Mouse (Mus musculus) intestine, embryonic 14.5 days (tissue): ENCODE results near the gene Ctnnal1. TPM values are rescaled to one million over a fixed set of nuclear protein-coding genes. Genes with fewer than 3 reads are reported as not detected.

Experiments
- ATAC-seq: fragments of 200-750 bp; cut with Nextera tagmentation; replicated peaks from 2 replicates; pipeline ENCODE4 v1.8.0; 2017; ENCODE audit warnings: low read depth, moderate number of reproducible peaks, moderate TSS enrichment, moderate library complexity; ENCODE audit not compliant: low FRiP score, low TSS enrichment
- DNase-seq: peaks from one replicate; pipeline ENCODE4 v3.0.0-alpha.2; 2018; ENCODE audit warnings: low spot score
- H3K27ac ChIP-seq: fragments of 300-500 bp; sonication (generic); 2 replicates; pipeline ENCODE4 v1.5.1; 2014; ENCODE audit warnings: low read depth, mild to moderate bottlenecking, control low read depth
- H3K27me3 ChIP-seq: fragments of 300-500 bp; sonication (generic); replicated peaks from 2 replicates; pipeline ENCODE4 v1.6.1; 2014; ENCODE audit warnings: low read length, control low read depth; ENCODE audit not compliant: control insufficient read depth, insufficient read depth
- H3K36me3 ChIP-seq: fragments of 300-500 bp; sonication (generic); 2 replicates; pipeline ENCODE4 v1.6.1; 2014; ENCODE audit warnings: low read length, control low read depth; ENCODE audit not compliant: control insufficient read depth, insufficient read depth
- H3K4me1 ChIP-seq: fragments of 300-500 bp; sonication (generic); replicated peaks from 2 replicates; pipeline ENCODE4 v1.6.1; 2014; ENCODE audit warnings: low read length, control low read depth, mixed read lengths; ENCODE audit not compliant: control insufficient read depth, insufficient read depth
- H3K4me2 ChIP-seq: fragments of 300-500 bp; sonication (generic); 2 replicates; pipeline ENCODE4 v1.6.1; 2014; ENCODE audit warnings: low read length
- H3K4me3 ChIP-seq: fragments of 300-500 bp; sonication (generic); 2 replicates; pipeline ENCODE4 v1.5.1; 2014; ENCODE audit warnings: low read depth, low read length, control low read depth, mixed read lengths
- H3K9ac ChIP-seq: fragments of 300-500 bp; sonication (generic); 2 replicates; pipeline ENCODE4 v1.6.1; 2014; ENCODE audit warnings: mild to moderate bottlenecking, low read length
- H3K9me3 ChIP-seq: fragments of 300-500 bp; sonication (generic); 2 replicates; pipeline ENCODE4 v1.6.1; 2016; ENCODE audit warnings: low read length, control low read depth; ENCODE audit not compliant: control insufficient read depth
- WGBS: fragments of 180-500 bp; shearing (Covaris S2); extraction: QIAGEN DNeasy Blood & Tissue Kit; methylation state at CpG from one replicate; pipeline ENCODE4 v1.1.7; 2014; 5-methylcytosine and 5-hydroxymethylcytosine counted together
- polyA plus RNA-seq: library from polyadenylated mRNA; unstranded; fragments of >200 nt; fragmentation: Nextera tagmentation; extraction: Ambion mirVana; gene quantifications from 2 replicates; pipeline ENCODE4 v1.2.1, GENCODE M21; 2014

The Ctnnal1 gene
- polyA plus RNA-seq, 1 experiment from 2014 or later: 30.4 TPM

DNA sequence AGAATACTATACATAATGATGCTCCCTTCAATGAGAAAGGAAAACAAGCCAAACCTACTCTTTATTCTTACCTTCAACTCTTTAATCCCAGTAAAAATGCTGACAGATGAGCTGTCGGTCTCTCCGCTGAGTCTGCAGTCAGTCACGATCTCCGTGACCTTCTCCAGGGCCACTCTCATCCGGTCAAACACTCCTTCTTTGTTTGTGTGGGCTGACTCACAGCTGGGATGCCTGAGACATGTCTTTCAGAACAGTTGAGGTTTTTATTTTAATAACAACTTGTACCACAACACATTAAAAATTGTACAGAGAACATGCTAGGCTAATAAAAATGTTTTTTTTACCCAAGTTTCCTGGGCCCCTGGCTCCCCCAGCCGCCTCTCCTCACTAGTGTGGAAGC is 27.3 kb downstream of the Ctnnal1 start:
- Histone ChIP-seq H3K36me3 (peaks cover 13% of the 10 kb centered on the region; the same call in 1 of the 2 replicates), H3K4me3 (no peak overlapping the region), H3K4me1 (no peaks in the 10 kb centered on the region), H3K9ac (no peak overlapping the region), H3K27me3 (no peaks in the 10 kb centered on the region), H3K9me3 (no peaks in the 10 kb centered on the region), H3K27ac (no peak overlapping the region), H3K4me2 (no peak overlapping the region)
- ATAC-seq (no peak), DNase-seq (no peak)
- WGBS: 61% methylated on average over 6 of the region's 6 CpGs

GRCm38 (mm10) chr4:56831998-56832397 is 33.0 kb downstream of the Ctnnal1 start:
- no peak for ATAC-seq
- 85% methylated on average over 7 of the region's 7 CpGs for WGBS
- Histone ChIP-seq H3K4me3 (no peak overlapping the region), H3K27ac (no peak overlapping the region), H3K4me2 (no peak overlapping the region), H3K27me3 (no peaks in the 10 kb centered on the region), H3K9me3 (no peaks in the 10 kb centered on the region), H3K9ac (no peak overlapping the region), H3K4me1 (no peaks in the 10 kb centered on the region), H3K36me3 (peaks cover 12% of the 10 kb centered on the region; the same call in 1 of the 2 replicates)
- DNase-seq: no peak

GRCm38 (mm10) chr4:56831013-56831609 is 33.9 kb downstream of the Ctnnal1 start:
- Histone ChIP-seq H3K4me2 (no peak overlapping the region), H3K9me3 (no peaks in the 10 kb centered on the region), H3K27ac (no peak overlapping the region), H3K9ac (no peak overlapping the region), H3K4me3 (no peak overlapping the region), H3K36me3 (peaks cover 12% of the 10 kb centered on the region; the same call in 1 of the 2 replicates), H3K4me1 (no peaks in the 10 kb centered on the region), H3K27me3 (no peaks in the 10 kb centered on the region)
- DNase-seq: no peak
- no peak for ATAC-seq
- 59% methylated on average over 13 of the region's 13 CpGs for WGBS

DNA sequence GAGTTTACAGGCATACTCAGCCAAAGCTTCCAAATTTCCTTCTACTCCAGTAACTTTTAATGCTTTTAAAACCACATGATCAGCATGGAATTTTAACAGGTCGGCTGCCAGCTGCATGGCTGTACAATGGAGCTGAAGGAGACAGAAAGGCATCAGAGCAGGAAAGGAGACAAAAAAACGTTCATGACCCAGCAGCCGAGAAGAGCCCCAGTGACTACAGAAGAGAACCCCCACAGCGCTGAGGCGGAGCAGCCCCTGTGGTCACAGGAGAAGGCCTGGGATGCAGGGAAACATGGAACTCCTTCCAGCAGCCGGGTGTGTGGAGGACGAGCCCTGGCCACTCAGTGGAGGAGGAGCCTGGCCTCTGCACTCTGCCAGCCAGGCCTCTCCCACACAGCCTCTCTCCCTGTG is 35.5 kb downstream of the Ctnnal1 start:
- no peak overlapping the region for H3K4me3 ChIP-seq
- no peak for ATAC-seq
- no peak overlapping the region for H3K4me2 ChIP-seq
- H3K27ac ChIP-seq: no peak overlapping the region
- H3K27me3 ChIP-seq: no peaks in the 10 kb centered on the region
- H3K9me3 ChIP-seq: no peaks in the 10 kb centered on the region
- peaks cover 7% of the 10 kb centered on the region; the same call in 1 of the 2 replicates for H3K36me3 ChIP-seq
- no peak overlapping the region for H3K9ac ChIP-seq
- DNase-seq: no peak
- no peaks in the 10 kb centered on the region for H3K4me1 ChIP-seq
- 66% methylated on average over 7 of the region's 7 CpGs for WGBS

GRCm38 (mm10) chr4:56828932-56829331 is 36.1 kb downstream of the Ctnnal1 start:
- Histone ChIP-seq H3K9me3 (no peaks in the 10 kb centered on the region), H3K4me2 (no peak overlapping the region), H3K4me3 (no peak overlapping the region), H3K36me3 (peaks cover 7% of the 10 kb centered on the region; the same call in 1 of the 2 replicates), H3K27me3 (no peaks in the 10 kb centered on the region), H3K4me1 (no peaks in the 10 kb centered on the region), H3K27ac (no peak overlapping the region), H3K9ac (no peak overlapping the region)
- no peak for DNase-seq
- ATAC-seq: no peak
- WGBS: 89% methylated on average over 3 of the region's 3 CpGs

- Histone ChIP-seq H3K4me1 (no peaks in the 10 kb centered on the region), H3K9me3 (no peaks in the 10 kb centered on the region), H3K27ac (no peak overlapping the region), H3K4me3 (no peak overlapping the region), H3K9ac (no peak overlapping the region), H3K27me3 (no peaks in the 10 kb centered on the region), H3K36me3 (no peaks in the 10 kb centered on the region), H3K4me2 (no peak overlapping the region)
- DNase-seq (no peak), ATAC-seq (no peak)
- 88% methylated on average over 9 of the region's 9 CpGs for WGBS
Measured at GRCm38 (mm10) chr4:56824231-56824630, 40.8 kb downstream of the Ctnnal1 start.

DNA sequence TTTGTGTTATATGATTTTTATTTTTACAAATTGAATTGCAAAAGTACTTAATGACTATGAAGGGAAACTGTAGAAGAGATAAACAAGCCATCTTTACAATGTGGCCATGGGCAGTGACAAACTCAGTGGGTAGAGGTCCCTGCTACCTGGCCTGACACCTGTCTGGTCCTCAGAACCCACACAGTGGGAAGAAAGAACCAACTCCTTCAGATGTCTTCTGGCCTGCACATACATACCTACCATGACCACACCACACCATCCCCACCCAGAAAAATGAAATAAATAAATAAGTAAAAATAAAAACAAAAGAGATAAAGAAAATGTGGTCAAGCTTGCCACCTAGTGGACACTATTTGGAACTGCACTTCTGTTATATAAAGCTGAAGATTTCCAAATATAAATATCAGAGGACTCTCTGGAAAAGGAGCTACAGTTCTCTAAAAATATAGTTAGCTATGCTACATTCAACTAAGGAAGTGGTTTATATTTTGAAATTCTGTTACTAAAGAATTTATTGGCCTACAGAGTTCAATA is 44.9 kb downstream of the Ctnnal1 start:
- H3K9me3 ChIP-seq: no peaks in the 10 kb centered on the region
- DNase-seq (no peak), ATAC-seq (no peak)
- no peak overlapping the region for H3K27ac ChIP-seq
- no peak overlapping the region for H3K4me2 ChIP-seq
- H3K36me3 ChIP-seq: 0 out of 2 replicates have a peak, but pooled peaks cover 4% of the 10 kb centered on the region
- H3K27me3 ChIP-seq: no peaks in the 10 kb centered on the region
- H3K4me3 ChIP-seq: no peak overlapping the region
- no peaks in the 10 kb centered on the region for H3K4me1 ChIP-seq
- no peak overlapping the region for H3K9ac ChIP-seq

DNA sequence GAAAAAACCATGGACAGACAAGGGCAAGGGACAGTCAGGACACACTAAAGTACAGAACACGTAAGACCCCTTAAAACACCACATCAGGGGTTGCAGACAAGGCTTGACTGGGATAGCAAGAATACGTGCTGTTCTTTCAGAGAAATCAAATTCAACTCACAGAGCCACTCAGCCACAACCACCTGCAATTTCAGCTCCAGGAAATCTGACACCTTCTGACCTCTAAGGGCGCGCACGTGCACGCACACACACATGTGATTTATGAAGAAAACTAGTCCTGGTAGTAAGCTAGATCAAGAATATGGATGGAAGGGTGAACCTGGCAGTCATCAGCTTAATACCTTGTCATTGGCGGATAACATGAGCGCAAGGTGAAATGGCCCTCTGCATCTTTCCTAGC is 49.9 kb downstream of the Ctnnal1 start:
- no peak overlapping the region for H3K9ac ChIP-seq
- no peak for DNase-seq
- peaks cover 10% of the 10 kb centered on the region; the same call in 1 of the 2 replicates for H3K36me3 ChIP-seq
- H3K9me3 ChIP-seq: no peaks in the 10 kb centered on the region
- 76% methylated on average over 8 of the region's 8 CpGs for WGBS
- H3K4me1 ChIP-seq: no peaks in the 10 kb centered on the region
- no peak overlapping the region for H3K4me2 ChIP-seq
- no peak overlapping the region for H3K4me3 ChIP-seq
- H3K27me3 ChIP-seq: no peaks in the 10 kb centered on the region
- no peak for ATAC-seq
- H3K27ac ChIP-seq: no peak overlapping the region

GRCm38 (mm10) chr4:56812096-56812495 is 52.9 kb downstream of the Ctnnal1 start:
- no peak overlapping the region for H3K4me2 ChIP-seq
- ATAC-seq: no peak
- no peaks in the 10 kb centered on the region for H3K4me1 ChIP-seq
- H3K9ac ChIP-seq: no peak overlapping the region
- no peak for DNase-seq
- WGBS: 66% methylated on average over 4 of the region's 4 CpGs
- H3K27me3 ChIP-seq: no peaks in the 10 kb centered on the region
- H3K4me3 ChIP-seq: no peak overlapping the region
- no peaks in the 10 kb centered on the region for H3K9me3 ChIP-seq
- no peak overlapping the region for H3K27ac ChIP-seq
- H3K36me3 ChIP-seq: peaks cover 18% of the 10 kb centered on the region
